Mouse (Mus musculus) embryonic facial prominence, embryonic 13.5 days (tissue): ENCODE data around the gene Ksr1. TPM values are rescaled to one million over a fixed set of nuclear protein-coding genes. Genes with fewer than 3 reads are reported as not detected.

Experiments
- ATAC-seq: fragments of 200-750 bp; cut with Nextera tagmentation; 2 replicates; pipeline ENCODE4 v1.8.0; 2017; ENCODE audit warnings: low read depth; ENCODE audit not compliant: insufficient number of reproducible peaks, insufficient read depth, low FRiP score, low TSS enrichment
- H3K27ac ChIP-seq: fragments of 300-500 bp; sonication (generic); 2 replicates; pipeline ENCODE4 v1.5.1; 2015; ENCODE audit warnings: moderate library complexity, mild to moderate bottlenecking, inconsistent platforms
- H3K27me3 ChIP-seq: fragments of 300-500 bp; sonication (generic); 2 replicates; pipeline ENCODE4 v1.6.1; 2015; ENCODE audit warnings: mild to moderate bottlenecking, inconsistent platforms
- H3K36me3 ChIP-seq: fragments of 300-500 bp; sonication (generic); 2 replicates; pipeline ENCODE4 v1.6.1; 2015; ENCODE audit warnings: mild to moderate bottlenecking, inconsistent platforms
- H3K4me1 ChIP-seq: fragments of 300-500 bp; sonication (generic); 2 replicates; pipeline ENCODE4 v1.6.1; 2015; ENCODE audit warnings: inconsistent platforms
- H3K4me2 ChIP-seq: fragments of 300-500 bp; sonication (generic); 2 replicates; pipeline ENCODE4 v1.6.1; 2015; ENCODE audit warnings: moderate library complexity, mild to moderate bottlenecking, inconsistent platforms
- H3K4me3 ChIP-seq: fragments of 300-500 bp; sonication (generic); 2 replicates; pipeline ENCODE4 v1.5.1; 2015; ENCODE audit warnings: mild to moderate bottlenecking, inconsistent platforms
- H3K9ac ChIP-seq: fragments of 300-500 bp; sonication (generic); 2 replicates; pipeline ENCODE4 v1.6.1; 2015; ENCODE audit warnings: mild to moderate bottlenecking, inconsistent platforms
- H3K9me3 ChIP-seq: fragments of 300-500 bp; sonication (generic); 2 replicates; pipeline ENCODE4 v1.6.1; 2016; ENCODE audit warnings: inconsistent platforms
- WGBS: fragments of 180-500 bp; shearing (Covaris S2); methylation state at CpG from one replicate; pipeline ENCODE4 v1.1.7; 2015; ENCODE audit warnings: mixed read lengths; 5-methylcytosine and 5-hydroxymethylcytosine counted together
- polyA plus RNA-seq: library from polyadenylated mRNA; unstranded; fragments of >200 nt; fragmentation: Nextera tagmentation; extraction: Ambion mirVana; gene quantifications from 2 replicates; pipeline ENCODE4 v1.2.1, GENCODE M21; 2015

The Ksr1 gene
- polyA plus RNA-seq, 1 experiment from 2014 or later: 3.3 TPM

DNA sequence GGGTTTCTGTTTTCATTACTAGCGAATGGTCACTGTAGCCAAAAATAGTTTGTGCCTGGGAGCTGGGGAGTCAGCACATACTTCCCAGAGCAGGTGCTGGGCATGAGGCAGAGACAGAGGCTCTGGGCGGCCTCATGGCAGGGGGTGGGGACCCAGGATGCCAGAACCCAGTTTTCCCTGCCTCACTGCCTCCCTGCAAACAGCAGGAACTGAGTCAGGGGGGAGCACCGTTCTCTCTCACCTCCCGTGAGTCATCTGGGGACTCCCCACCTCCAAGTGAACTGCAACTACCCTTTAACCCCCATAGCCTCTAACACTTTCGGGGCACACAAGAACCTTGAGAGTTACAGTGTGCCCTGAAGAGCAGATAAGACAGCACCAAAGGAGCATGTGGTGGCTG, 86.4 kb downstream of the Ksr1 start:
- no peak overlapping the region for H3K9ac ChIP-seq
- no peak for ATAC-seq
- H3K9me3 ChIP-seq: no peaks in the 10 kb centered on the region
- 79% methylated on average over 5 of the region's 5 CpGs for WGBS
- no peak overlapping the region for H3K4me3 ChIP-seq
- no peak overlapping the region for H3K4me2 ChIP-seq
- no peaks in the 10 kb centered on the region for H3K36me3 ChIP-seq
- no peaks in the 10 kb centered on the region for H3K27me3 ChIP-seq
- H3K4me1 ChIP-seq: peaks cover 24% of the 10 kb centered on the region
- no peak overlapping the region for H3K27ac ChIP-seq

- H3K9ac ChIP-seq: no peak overlapping the region
- no peak overlapping the region for H3K4me2 ChIP-seq
- ATAC-seq: no peak
- peaks cover 32% of the 10 kb centered on the region for H3K4me1 ChIP-seq
- 94% methylated on average over 4 of the region's 4 CpGs for WGBS
- no peaks in the 10 kb centered on the region for H3K27me3 ChIP-seq
- no peaks in the 10 kb centered on the region for H3K9me3 ChIP-seq
- H3K27ac ChIP-seq: no peak overlapping the region
- no peak overlapping the region for H3K4me3 ChIP-seq
- no peaks in the 10 kb centered on the region for H3K36me3 ChIP-seq
Measured at GRCm38 (mm10) chr11:79059062-79059461, 87.1 kb downstream of the Ksr1 start.

DNA sequence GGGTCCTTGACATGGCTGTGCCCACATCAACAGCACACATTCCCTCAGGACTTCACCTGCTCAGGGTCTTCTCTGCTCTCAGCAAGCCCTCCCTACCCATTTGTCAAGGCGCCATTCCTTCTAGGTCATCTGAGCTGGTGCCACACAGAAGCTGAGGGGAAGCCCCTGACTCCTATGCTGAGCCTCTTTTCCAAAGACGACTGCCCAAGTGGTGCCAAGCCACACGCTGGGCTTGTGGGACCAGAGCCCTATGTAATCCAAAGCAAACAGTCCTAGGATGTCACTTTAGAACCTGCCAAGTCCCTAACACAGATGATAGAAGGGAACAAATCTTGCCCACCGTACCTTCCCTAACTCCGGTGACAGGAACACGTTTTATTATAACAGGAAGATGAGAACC, 87.6 kb downstream of the Ksr1 start:
- no peaks in the 10 kb centered on the region for H3K36me3 ChIP-seq
- no peak overlapping the region for H3K4me3 ChIP-seq
- H3K9ac ChIP-seq: no peak overlapping the region
- WGBS: 91% methylated on average over 6 of the region's 6 CpGs
- H3K9me3 ChIP-seq: no peaks in the 10 kb centered on the region
- no peak overlapping the region for H3K4me2 ChIP-seq
- no peak for ATAC-seq
- H3K4me1 ChIP-seq: peaks cover 33% of the 10 kb centered on the region
- no peak overlapping the region for H3K27ac ChIP-seq
- no peaks in the 10 kb centered on the region for H3K27me3 ChIP-seq

GRCm38 (mm10) chr11:79057809-79058208, 88.4 kb downstream of the Ksr1 start:
- ATAC-seq: no peak
- H3K4me3 ChIP-seq: no peak overlapping the region
- no peak overlapping the region for H3K4me2 ChIP-seq
- H3K4me1 ChIP-seq: peaks cover 37% of the 10 kb centered on the region
- H3K9ac ChIP-seq: 0 out of 2 replicates have a peak overlapping the region, but pooled peaks have one; percentile 16
- H3K36me3 ChIP-seq: no peaks in the 10 kb centered on the region
- H3K9me3 ChIP-seq: no peaks in the 10 kb centered on the region
- 45% methylated on average over 4 of the region's 4 CpGs for WGBS
- no peak overlapping the region for H3K27ac ChIP-seq
- no peaks in the 10 kb centered on the region for H3K27me3 ChIP-seq

- Histone ChIP-seq H3K4me1 (peaks cover 44% of the 10 kb centered on the region), H3K4me2 (no peak overlapping the region), H3K9ac (no peak overlapping the region), H3K27me3 (no peaks in the 10 kb centered on the region), H3K36me3 (no peaks in the 10 kb centered on the region), H3K27ac (no peak overlapping the region), H3K4me3 (no peak overlapping the region), H3K9me3 (no peaks in the 10 kb centered on the region)
- ATAC-seq: no peak
- 72% methylated on average over 4 of the region's 4 CpGs for WGBS
Measured at GRCm38 (mm10) chr11:79056891-79057290, 89.3 kb downstream of the Ksr1 start.

GRCm38 (mm10) chr11:79056027-79056426, 90.2 kb downstream of the Ksr1 start:
- Histone ChIP-seq H3K9me3 (no peaks in the 10 kb centered on the region), H3K27me3 (no peaks in the 10 kb centered on the region), H3K4me3 (no peak overlapping the region), H3K4me1 (peaks cover 44% of the 10 kb centered on the region), H3K4me2 (no peak overlapping the region), H3K9ac (no peak overlapping the region), H3K36me3 (no peaks in the 10 kb centered on the region), H3K27ac (no peak overlapping the region)
- ATAC-seq: no peak
- 71% methylated on average over 2 of the region's 2 CpGs for whole genome bisulfite sequencing

GRCm38 (mm10) chr11:79055161-79055560, 91.0 kb downstream of the Ksr1 start:
- H3K4me1 ChIP-seq: peaks cover 44% of the 10 kb centered on the region
- ATAC-seq: 0 out of 2 replicates have a peak, but pooled peaks have one; percentile 39
- no peaks in the 10 kb centered on the region; the same call in 1 of the 2 replicates for H3K36me3 ChIP-seq
- no peak overlapping the region for H3K4me2 ChIP-seq
- H3K9ac ChIP-seq: no peak overlapping the region
- no peaks in the 10 kb centered on the region for H3K9me3 ChIP-seq
- H3K27ac ChIP-seq: peak overlapping the region; percentile 63
- no peaks in the 10 kb centered on the region for H3K27me3 ChIP-seq
- 67% methylated on average over 8 of the region's 8 CpGs for WGBS
- H3K4me3 ChIP-seq: no peak overlapping the region

- WGBS: 57% methylated on average over 9 of the region's 9 CpGs
- H3K9me3 ChIP-seq: no peaks in the 10 kb centered on the region
- H3K27ac ChIP-seq: peak overlapping the region; percentile 63
- peak; percentile 75; the same call in 1 of the 2 replicates for ATAC-seq
- no peak overlapping the region for H3K9ac ChIP-seq
- no peak overlapping the region for H3K4me3 ChIP-seq
- no peaks in the 10 kb centered on the region for H3K27me3 ChIP-seq
- no peak overlapping the region for H3K4me2 ChIP-seq
- H3K4me1 ChIP-seq: peaks cover 44% of the 10 kb centered on the region
- peaks cover 3% of the 10 kb centered on the region; the same call in 1 of the 2 replicates for H3K36me3 ChIP-seq
Measured at GRCm38 (mm10) chr11:79054161-79055152, 91.8 kb downstream of the Ksr1 start.

DNA sequence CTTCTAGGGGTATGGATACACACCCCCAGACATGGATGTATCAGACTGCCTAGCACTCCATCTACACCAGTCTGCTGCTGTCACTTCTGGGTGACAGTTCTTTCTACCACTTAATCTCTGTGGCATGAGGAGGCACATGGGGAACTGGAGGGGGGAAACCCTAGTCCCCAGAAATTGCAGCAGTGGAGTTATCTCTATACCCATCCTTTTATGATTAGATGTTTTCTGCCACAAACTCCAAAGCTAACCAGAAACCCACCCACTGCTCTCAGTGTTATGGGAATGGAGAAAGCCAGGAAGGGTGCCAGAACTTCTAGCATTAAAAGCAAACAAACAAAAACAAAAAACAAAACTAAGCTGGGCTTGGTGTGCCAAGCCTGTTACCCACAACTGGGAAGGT, 92.8 kb downstream of the Ksr1 start:
- no peak for ATAC-seq
- peak overlapping the region; percentile 62 for H3K27ac ChIP-seq
- no peak overlapping the region for H3K9ac ChIP-seq
- H3K4me3 ChIP-seq: no peak overlapping the region
- peaks cover 4% of the 10 kb centered on the region; the same call in 1 of the 2 replicates for H3K9me3 ChIP-seq
- peaks cover 44% of the 10 kb centered on the region for H3K4me1 ChIP-seq
- peaks cover 9% of the 10 kb centered on the region; the same call in 1 of the 2 replicates for H3K36me3 ChIP-seq
- H3K4me2 ChIP-seq: no peak overlapping the region
- no peaks in the 10 kb centered on the region for H3K27me3 ChIP-seq

DNA sequence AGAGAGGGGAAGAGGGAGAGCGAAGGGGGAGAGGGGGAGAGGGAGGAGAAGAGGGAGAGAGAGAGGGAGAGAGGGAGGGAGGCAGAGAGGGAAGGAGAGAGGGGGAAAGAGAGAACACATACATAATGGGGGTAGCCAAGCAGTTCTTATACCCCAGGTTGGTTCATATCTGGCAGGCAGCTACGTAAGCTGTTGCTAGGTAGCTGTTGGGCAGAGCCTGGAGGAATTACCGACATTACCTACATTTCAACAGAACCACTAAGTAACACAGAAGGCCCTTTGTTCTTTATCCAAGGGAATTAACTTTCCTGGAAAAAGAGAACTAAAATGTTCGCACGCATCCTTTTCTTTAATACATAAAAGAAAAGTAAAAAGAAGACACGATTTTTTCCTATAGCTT, 93.4 kb downstream of the Ksr1 start:
- whole genome bisulfite sequencing: 48% methylated on average over 6 of the region's 6 CpGs
- Histone ChIP-seq H3K4me3 (no peak overlapping the region), H3K9ac (no peak overlapping the region), H3K27ac (peak overlapping the region; percentile 62; the same call in 1 of the 2 replicates), H3K27me3 (no peaks in the 10 kb centered on the region), H3K4me2 (no peak overlapping the region), H3K36me3 (peaks cover 9% of the 10 kb centered on the region; the same call in 1 of the 2 replicates), H3K9me3 (peaks cover 4% of the 10 kb centered on the region; the same call in 1 of the 2 replicates), H3K4me1 (peaks cover 44% of the 10 kb centered on the region)
- no peak for ATAC-seq

DNA sequence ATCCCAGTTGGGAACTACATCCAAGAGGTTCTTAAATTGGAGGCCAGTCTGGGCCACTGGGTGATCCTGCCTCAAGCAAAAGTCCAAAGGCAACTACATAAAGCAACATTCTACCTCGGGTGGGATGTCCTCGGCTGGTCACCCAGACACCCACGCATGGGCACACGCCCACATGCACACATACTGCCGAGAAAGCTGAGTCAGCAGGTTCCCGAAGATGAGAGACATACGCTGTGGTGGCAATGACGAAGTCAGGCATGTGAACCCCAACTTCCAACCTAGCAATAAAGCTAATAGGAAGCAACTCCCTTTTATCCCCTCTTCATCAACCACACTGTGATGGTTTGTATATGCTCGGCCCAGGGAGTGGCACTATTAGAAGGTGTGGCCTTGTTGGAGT, 94.7 kb downstream of the Ksr1 start:
- no peak overlapping the region for H3K4me2 ChIP-seq
- H3K27ac ChIP-seq: no peak overlapping the region
- H3K4me1 ChIP-seq: peaks cover 49% of the 10 kb centered on the region
- peaks cover 4% of the 10 kb centered on the region; the same call in 1 of the 2 replicates for H3K9me3 ChIP-seq
- no peak for ATAC-seq
- peaks cover 9% of the 10 kb centered on the region; the same call in 1 of the 2 replicates for H3K36me3 ChIP-seq
- WGBS: 88% methylated on average over 9 of the region's 9 CpGs
- H3K27me3 ChIP-seq: no peaks in the 10 kb centered on the region
- H3K4me3 ChIP-seq: no peak overlapping the region
- H3K9ac ChIP-seq: no peak overlapping the region
